Mouse (Mus musculus) testis, postnatal 14 days (tissue): Measurements from ENCODE around the gene Sumo2.
"Not testable (repeated sequence)": the region's sequence is repeated elsewhere in the genome, so short reads cannot be mapped to it uniquely, and the experiment has no call there.

Experiments
- DNase-seq: peaks from one replicate; pipeline ENCODE4 v3.0.0; 2021; ENCODE audit warnings: low spot score

Sumo2 gene

DNA sequence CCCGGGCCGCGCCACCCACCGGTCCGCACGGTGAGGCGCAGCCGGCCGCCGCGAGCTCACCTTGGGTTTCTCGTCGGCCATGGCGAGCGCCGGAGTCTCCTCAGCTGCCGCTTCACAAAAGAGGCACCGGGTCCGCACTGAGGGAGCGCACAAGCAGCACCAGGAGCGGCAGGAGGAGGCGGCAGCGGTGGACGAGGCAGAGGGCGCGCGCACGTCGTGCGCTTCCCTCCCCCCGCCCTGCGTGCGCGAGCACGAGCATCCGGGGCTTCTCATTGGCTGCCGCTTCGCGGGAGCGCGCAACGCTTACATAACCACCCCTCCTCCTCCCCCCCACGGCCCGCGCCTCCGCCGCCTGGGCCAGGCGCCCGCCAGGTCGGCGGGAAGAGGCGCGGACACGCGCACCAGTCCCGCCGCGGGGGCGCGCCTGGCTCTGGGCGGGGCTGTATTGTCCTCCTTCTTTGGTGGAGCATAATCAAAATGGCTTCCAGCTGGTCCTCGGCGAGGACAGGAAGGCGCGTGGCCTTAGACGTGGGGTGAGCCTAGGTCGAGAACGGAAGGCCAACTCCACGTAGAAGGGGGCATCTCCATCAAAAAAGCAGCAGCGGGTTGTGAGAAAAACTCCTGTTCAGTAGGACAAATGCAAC is at the start of gene Sumo2:
Sumo2 (minus strand) TSS at position 239 of the 644 bp plus-strand sequence.
- peak; percentile 98 for DNase-seq

DNA sequence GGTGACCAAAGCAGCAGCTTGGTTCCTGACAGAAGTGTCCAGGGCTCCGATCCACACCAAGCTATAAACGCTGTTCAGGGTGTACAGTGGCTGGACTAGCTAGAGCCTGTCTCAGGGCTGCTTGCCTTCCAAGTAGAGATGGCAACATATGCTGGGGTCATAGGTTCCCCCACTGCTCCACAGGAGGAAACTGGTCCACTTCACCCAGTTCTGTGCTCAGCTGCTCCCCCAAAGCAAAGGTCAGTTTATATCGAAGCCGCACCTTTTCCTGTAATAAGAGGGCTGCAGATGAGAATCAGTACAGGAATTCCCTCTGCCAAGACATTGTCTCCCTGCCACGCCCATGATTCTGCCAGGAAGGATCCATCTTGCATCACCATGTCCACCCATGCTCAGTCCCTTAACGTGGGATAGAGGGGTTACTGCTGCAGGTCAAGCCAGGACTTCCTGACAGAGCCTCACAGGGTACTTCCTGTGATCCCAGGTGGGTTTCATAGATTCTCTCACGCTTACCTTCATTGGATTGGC is 49.6 kb upstream of the Sumo2 start:
- DNase-seq: no peak

DNA sequence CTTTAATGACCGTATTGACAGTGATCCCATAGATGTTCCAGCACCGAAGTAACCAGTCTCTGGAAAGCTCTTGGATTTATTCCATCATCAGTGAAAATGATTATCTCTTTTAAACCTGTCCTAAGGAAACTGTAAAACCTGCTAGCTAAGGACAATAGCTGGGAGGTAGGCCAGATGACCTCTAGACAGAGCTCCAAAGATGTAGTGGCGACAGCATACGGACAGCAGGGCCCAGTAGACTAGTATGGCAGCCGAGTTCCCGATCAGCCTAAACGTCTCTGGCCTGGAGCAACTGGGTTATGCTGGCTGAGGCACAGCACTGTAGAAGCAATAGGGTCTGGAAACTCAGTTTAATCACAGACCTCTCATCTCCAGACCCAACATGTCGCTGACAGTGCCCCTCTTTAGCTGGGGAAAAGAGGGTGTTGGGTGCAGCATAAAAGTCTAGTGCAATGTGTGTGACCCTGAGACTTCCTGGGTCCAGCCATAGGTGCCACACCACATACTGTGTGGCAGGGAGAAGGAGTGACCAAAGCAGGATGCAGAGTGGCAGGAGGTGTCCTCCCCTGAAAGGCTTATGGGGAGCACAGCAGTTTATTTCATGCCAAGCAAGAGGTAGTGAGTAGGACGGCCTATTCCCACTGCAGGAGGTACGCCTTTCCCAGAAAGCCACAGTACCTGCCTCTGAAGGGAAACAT is 48.4 kb upstream of the Sumo2 start:
- DNase-seq: no peak

DNA sequence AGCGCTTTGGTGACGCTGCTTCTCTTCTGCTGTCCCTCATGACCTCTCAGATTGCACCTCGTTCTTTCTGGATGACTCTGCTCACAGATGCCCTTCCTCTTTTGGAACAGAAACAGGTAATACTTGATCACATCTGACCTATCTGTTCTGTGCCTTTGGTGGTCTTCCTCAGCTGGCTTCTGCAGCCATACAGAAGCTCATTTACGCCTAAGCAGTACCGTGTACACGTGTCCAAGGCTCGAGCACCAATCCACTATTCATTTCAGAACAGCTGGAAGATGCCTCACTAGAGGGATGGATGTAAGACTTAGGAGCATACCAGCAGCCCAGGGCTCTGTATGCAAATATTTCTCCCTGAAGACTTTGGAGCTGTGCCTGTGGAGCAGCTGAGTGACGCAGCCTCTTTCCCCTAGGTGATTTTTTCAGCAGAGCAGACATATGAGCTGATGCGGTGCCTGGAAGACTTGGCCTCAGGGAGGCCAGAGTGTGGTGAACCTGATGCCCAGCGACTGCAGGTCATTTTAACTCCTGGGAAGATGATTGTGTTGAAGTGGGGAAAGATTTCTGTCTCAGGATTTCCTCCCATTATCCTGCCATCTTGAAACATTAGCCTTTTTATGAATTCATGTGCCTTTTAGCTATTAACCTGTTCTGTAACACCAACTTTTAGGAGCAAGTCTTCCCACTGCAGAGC is 47.0 kb upstream of the Sumo2 start:
- DNase-seq: no peak

DNA sequence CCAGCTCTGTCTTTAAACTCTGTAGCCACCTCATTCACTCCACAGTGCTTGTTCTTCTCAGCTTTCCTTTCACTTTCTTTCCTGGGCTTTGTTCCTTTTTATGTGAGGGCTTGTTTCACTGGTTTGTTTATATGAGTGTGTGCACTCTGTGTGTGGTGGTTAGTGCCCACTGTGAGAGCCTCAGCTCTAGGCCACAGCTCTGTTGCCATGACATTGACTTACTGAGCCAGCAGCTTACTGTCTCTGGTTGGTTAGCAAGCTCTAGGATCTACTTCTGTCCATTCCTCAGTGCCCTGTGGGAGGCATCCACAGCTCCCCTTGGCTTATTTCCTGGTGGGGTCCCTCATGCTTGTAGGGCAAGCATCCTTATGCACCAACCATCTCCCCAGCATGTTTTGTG is 43.0 kb upstream of the Sumo2 start:
- DNase-seq: no peak

DNA sequence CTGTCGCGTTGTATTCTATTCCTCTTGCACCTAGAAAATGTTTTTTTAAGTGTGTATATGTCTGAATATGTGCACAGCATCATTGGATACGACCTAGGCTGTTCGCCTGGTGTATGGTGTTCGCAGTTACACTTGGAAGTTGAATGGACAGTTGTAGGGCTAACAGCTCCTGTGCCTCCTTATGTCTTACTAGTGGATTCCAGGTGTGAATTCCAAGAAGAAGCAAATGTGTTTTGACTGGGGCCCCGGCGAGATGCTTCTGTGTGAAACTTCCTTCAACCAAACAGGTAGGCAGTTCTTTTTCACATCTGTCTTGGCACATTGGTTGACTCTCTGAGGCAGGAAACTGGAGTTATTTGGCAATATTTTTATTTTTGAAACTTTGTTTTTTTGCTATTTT is 28.9 kb upstream of the Sumo2 start:
- DNase-seq: no peak

DNA sequence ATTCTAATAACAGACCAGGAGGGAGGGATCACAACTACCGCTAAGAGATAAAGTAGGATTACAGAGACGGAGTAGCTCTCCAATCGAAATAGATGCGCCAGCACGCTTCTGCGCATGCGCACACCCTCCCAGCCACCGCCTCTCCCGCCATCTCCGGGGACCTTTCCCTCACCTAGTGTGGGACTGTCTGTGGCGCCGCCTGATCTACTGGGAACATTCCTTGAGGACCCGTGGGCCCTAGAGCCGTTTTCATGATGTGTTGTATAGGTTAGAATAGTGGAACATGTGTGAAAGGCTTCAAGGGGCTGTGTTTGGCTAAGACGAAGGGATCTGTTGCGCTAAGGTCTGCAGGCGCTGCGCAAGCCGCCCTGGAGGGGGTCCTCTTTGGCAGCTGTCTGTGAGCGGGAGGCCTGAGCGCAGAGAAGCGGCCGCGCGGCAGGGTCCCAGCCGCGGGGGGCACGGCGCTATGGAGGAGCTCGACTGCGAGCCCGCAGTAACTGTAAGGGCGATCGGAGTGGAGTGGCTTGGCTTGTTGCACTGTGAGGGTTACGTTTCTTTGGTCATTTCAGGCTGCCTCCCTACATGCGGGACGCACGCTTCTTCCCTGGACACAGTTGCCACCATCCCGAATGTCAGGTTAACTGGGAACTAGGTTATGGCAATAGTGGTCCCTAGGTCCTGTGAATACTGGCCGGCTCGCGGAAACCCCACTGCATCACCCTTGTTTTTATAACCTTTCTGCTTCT is 28.2 kb upstream of the Sumo2 start, which contains the start of gene Nup85:
Nup85 (plus strand) TSS at position 371 of the 746 bp plus-strand sequence.
- DNase-seq: peak; percentile 97

DNA sequence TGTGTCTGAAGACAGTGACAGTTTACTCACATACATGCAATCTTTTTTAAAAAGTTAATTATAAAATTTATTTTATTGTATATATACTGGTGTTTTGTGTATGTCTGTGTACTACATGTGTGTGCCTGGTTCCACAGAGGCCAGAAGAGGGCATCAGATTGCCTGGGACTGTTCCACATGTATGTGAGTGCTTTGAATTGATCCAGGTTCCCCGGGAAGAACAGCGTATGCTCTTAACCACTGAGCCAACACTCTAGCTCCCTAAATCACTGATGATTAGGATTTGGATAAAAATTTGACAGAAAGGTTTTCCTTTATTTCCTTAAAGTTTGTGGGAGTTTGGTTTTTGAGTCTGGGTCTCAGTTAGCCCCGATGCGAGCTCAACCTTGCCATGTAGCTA is 27.3 kb upstream of the Sumo2 start:
- DNase-seq: no peak

DNA sequence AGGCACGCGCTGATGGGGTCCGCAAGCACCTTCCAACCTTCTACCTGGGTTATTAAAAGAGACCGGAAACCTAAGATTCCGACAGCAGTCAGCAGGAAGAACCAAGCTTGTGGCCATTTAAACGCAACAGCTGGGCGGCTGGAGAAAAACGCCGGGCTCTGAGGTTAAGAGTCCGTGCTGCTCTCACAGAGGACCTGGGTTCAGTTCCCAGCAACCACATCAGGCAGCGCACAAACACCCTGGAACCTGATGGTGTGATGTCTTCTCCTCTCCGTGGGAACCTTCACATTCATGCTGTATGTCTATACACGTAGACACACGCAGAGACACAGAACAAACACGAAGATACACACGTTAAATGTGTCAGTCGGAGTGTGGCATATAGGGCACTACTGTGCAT is 19.6 kb upstream of the Sumo2 start:
- no peak for DNase-seq

DNA sequence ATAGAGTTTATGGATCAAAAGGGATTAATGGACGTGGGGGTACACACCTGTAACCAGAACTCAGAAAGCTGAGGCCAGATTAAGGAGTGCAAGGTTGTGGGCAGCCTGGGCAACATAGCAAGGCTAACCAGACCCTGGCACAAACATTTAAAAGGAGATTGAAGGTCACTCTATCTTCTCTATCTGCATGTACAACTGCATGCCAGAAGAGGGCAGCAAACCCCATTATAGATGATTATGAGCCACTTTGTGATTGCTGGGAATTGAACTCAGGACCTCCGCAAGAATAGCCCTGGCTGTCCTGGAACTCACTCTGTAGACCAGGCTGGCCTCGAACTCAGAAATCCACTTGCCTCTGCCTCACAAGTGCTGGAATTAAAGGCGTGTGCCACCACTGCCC is 16.7 kb upstream of the Sumo2 start:
- DNase-seq: no peak

DNA sequence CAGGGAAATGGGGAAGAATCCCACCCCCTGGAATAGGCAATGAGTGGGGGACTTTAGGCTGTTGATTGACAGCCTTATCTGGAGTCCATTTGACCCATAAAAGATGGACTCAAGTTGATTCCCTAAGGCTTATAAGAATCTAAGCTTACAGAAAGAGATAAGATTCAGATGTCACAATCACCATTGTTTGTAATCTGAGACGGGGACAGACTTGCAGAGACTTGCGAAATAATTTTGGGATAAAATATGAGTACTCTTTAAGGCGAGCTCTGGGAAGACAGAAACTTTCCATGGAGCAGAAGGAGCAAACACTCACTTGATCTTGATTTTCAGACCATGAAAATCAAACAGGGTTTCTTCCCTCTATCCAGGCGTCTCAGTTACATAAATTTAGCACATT is 7.5 kb upstream of the Sumo2 start:
- no peak for DNase-seq

DNA sequence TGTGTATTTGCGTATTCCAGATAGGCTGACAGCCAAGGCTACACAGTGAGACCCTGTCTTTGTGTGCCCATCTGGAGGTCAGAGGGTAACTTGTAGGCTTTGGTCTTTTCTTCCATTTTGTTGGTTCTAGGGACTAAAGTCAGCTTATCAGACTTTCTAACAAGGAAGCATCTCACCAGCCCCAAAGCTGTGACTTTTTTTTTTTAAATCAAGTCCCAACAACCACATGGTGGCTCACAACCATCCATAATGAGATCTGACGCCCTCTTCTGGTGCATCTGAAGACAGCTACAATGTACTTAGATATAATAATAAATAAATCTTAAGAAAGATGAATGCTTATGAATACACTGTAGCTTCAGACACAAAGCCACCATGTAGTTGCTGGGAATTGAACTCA is 2.0 kb upstream of the Sumo2 start:
- no peak for DNase-seq

DNA sequence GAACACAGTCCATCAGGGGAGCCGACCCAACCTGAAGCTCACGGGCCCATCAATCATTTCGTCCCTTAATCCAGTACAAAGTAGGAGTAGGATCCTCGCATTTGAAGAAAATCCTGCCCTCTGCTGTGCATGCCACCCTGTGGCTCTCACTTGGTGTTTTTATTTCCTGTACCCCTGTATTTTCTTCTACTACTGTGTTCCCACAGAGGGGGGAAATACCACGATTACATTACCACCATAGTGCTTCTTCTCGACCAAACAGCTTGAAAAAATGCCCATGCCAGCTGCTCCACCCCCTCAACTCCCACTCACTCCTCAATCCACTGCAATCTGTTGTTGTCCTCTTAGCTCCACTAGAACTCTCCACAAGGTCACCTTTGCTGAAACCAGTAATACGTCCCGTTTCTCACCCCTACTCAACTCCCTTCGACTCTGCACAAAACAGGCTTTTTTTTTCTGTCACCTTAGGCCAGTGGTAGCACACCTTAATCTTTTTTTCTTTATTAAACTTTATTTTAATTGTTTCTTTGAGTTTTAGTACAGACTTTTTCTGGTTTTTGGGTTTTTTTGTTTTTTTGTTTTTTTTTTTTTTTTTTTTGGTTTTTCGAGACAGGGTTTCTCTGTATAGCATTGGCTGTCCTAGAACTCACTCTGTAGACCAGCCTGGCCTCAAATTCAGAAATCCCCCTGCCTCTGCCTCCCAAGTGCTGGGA is 936 bp upstream of the Sumo2 start:
- DNase-seq: peak; percentile 58

DNA sequence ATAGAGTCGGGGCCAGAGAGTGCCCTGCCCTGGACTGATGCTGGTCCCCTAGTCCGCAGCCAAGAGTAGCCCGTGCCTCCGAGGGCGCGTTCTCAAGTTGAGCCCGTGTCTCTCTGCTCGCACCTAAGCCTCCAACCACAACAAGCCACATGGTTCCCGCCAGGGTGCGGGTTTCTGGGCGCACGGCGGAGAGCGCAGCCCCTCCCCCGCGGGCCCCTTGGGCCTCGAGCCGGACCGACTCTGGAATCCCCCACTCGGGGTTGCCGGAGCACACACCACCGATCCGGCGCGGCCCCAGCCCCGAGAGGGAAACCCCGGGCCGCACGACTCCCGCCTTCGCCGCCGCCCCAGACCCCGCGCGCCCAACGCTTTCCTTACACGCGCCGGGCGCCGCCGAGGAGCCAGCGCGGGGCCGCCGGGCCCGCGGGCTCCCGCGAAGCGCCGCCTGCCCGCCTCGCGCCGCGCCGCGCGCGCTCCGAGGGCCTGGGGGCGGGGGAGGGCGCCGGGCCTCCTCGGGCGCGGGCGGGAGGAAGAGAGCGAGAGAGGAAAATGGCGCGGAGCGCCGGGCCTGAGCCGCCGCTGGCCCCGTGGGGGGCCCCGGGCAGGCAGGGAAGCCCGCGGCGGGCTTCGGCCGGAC is 557 bp downstream of the Sumo2 start:
- peak; percentile 80 for DNase-seq

DNA sequence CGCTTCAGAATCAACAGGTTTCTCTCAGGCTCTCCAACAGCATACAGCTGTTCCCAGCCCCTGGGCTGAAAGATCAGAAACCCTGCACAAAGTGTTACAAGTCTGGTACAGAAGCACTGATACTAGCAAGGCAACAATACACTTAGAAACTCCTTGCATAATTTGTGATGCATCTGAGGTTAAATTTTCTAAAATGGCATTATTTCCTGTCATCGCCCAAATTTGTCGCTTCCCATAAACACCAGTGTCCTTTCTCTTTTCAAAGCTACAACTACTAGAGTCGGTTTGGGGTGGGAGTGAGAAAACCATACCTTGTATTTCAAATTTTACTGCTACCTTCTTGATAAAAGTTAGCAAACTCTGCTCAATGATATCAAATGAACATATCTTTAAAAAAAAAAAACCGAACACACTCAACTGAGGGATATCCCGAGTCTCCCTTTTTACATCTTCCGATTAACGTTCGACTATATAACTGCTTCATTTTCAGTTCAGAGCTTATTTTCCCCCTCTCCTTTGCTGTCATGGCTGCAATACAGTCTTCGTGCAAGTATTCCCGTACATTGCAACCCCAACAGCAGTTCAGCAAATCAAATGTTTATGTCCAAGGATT is 1.2 kb downstream of the Sumo2 start:
- no peak for DNase-seq

DNA sequence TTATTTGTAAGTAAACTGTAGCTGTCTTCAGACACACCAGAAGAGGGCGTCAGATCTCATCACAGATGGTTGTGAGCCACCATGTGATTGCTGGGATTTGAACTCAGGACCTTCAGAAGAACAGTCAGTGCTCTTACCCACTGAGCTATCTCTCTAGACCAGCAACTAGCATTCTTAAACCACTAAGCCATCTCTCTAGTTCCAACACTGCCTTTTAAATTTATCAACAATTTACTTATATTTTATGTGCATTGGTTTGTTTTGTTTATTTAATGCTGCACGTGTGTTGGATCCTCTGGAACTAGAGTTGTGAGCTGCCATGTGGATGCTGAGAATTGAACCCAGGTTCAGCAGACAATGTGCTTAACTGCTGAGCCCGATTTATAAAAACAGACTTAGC is 9.6 kb downstream of the Sumo2 start:
- not testable (repeated sequence) for DNase-seq

DNA sequence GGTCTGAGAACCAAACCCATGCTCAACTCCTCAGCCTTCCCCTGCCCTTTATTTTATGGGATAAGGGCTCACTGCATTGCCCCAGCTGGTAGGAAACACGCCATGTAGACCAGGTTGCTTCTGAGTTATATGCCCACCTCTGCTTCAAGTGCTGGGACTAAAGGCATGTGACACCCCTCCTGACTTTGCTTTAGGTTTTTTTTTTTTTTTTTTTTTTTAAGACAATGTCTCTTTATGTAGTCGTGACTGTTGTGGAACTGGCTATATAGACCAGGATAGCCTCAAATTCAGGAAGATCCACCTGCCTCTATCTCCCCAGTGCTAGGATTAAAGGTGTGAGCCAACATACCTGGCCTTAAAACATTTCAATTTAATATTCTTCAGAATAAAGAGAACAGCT is 13.4 kb downstream of the Sumo2 start:
- no peak for DNase-seq

DNA sequence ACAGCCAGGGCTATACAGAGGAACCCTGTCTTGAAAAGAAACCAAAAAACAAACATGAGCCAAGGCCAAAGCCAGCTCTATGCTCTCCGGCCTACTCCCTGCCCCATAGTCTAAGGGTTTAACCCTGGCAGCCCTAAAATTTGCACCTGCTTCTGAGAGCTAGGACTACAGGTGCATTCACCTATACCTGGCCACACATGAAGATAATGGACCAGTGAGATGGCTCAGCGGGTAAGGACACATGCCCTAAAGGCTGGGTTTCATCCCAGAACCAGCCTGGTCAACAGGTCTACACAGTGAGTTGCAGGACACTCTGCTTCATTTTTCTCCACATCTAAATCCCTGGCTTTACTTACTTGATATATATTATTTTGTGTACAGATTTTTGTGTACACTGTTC is 13.8 kb downstream of the Sumo2 start:
- no peak for DNase-seq

DNA sequence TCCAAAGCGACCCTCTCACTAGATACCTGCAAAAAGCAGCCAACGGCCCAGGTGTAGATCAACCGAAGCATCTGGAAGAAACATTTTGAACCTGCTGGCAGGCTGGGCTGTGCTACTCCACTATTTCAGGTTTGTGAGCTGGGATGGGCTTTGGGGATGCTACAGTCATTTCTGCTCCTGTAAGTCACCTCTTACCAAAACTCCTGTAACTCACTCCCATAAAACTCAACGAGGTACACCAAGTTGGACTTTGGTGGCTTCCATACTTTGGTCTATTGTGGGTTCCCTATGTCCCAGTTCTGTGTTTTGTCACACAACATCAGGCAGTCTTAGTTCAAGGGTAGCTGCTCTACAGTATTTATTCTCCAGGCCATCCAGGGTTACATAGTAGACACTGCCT is 15.0 kb downstream of the Sumo2 start:
- no peak for DNase-seq

DNA sequence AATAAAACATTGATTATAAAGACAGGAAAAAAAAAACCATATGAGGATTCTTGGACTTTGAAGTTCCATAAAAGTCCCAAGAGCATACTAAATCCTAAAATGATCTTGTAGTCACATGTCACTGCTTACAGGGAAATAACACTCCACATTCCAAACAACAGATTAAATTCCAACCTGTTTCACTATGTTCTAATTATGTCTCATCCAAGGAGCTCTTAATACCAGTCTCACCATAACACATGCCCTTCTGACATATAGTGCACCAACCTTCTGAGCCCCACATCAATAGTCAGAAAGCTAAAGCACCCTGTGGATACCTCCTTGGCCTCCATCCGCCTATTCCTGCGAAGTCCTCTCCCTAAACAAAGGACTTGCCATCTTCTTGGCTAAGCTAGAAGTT is 15.9 kb downstream of the Sumo2 start:
- DNase-seq: no peak

DNA sequence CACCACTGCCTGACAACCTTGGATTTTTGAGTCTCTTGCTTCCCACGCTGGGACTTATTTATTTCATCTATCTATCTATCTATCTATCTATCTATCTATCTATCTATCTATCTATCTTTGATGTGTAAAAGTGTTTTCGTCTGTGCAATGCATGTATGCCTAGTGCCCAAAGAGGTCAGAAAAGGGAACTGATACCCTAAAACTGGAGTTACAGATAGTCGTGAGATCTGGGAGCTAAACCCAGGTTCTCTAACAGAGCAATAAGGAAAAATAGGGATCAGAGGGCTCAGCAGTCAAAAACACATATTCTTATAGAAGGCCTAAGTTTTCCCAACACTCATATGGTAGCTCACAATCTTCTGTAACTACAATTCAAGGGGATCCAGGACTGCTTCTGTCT is 16.5 kb downstream of the Sumo2 start:
- DNase-seq: no peak
